Mouse (Mus musculus) regulatory T cell (primary cell): Measurements from ENCODE around the gene Armh2.

ENCODE experiments used
- in situ Hi-C: fragments of 300-600 bp; cut with MboI, MseI; formaldehyde crosslinking; loops from one replicate; pipeline ENCODE4 v1.15.1; 2025; ENCODE audit warnings: high pct_unique_total_duplicates

Armh2 gene

GRCm38 (mm10) chr13:24741028-24741427 lies at the start of gene Armh2:
Gene Armh2, plus strand, starts transcription at chr13:24741232.
- in situ Hi-C loops, result no loop called here

GRCm38 (mm10) chr13:24693312-24693711 lies 47.7 kb upstream of the Armh2 start:
- in situ Hi-C loops, result no loop called here

- in situ Hi-C loops, result no loop called here
Observed at GRCm38 (mm10) chr13:24698746-24699145, 42.3 kb upstream of the Armh2 start.

GRCm38 (mm10) chr13:24702128-24702527 lies 38.9 kb upstream of the Armh2 start:
- in situ Hi-C loops, result no loop called here

- in situ Hi-C loops, result loop anchor here (10.0 kb wide), 1 partner anchor 205 kb away; no protein-coding TSS in a partner anchor
Observed at GRCm38 (mm10) chr13:24709656-24710396, 31.2 kb upstream of the Armh2 start.

GRCm38 (mm10) chr13:24710968-24711367 lies 30.1 kb upstream of the Armh2 start:
- in situ Hi-C loops, result loop anchor here (10.0 kb wide), 1 partner anchor 204 kb away; no protein-coding TSS in a partner anchor

GRCm38 (mm10) chr13:24712581-24713130 lies 28.4 kb upstream of the Armh2 start:
- in situ Hi-C loops, result loop anchor here (10.0 kb wide), 1 partner anchor 202 kb away; no protein-coding TSS in a partner anchor

- in situ Hi-C loops, result loop anchor here (10.0 kb wide), 1 partner anchor 201 kb away; no protein-coding TSS in a partner anchor
Observed at GRCm38 (mm10) chr13:24713434-24714000, 27.5 kb upstream of the Armh2 start.

GRCm38 (mm10) chr13:24714360-24714885 lies 26.6 kb upstream of the Armh2 start:
- in situ Hi-C loops, result loop anchor here (10.0 kb wide), 1 partner anchor 200 kb away; no protein-coding TSS in a partner anchor

GRCm38 (mm10) chr13:24715601-24716000 lies 25.4 kb upstream of the Armh2 start:
- in situ Hi-C loops, result loop anchor here (10.0 kb wide), 1 partner anchor 199 kb away; no protein-coding TSS in a partner anchor

- in situ Hi-C loops, result loop anchor here (10.0 kb wide), 1 partner anchor 198 kb away; no protein-coding TSS in a partner anchor
Observed at GRCm38 (mm10) chr13:24716441-24716840, 24.6 kb upstream of the Armh2 start.

- in situ Hi-C loops, result loop anchor here (10.0 kb wide), 1 partner anchor 197 kb away; no protein-coding TSS in a partner anchor
Observed at GRCm38 (mm10) chr13:24717677-24718076, 23.4 kb upstream of the Armh2 start.

GRCm38 (mm10) chr13:24721502-24721901 lies 19.5 kb upstream of the Armh2 start:
- in situ Hi-C loops, result no loop called here

GRCm38 (mm10) chr13:24723699-24724394 lies 17.2 kb upstream of the Armh2 start:
- in situ Hi-C loops, result no loop called here

GRCm38 (mm10) chr13:24724395-24724759 lies 16.7 kb upstream of the Armh2 start:
- in situ Hi-C loops, result no loop called here

- in situ Hi-C loops, result no loop called here
Observed at GRCm38 (mm10) chr13:24729128-24729527, 11.9 kb upstream of the Armh2 start.

- in situ Hi-C loops, result no loop called here
Observed at GRCm38 (mm10) chr13:24734502-24734901, 6.5 kb upstream of the Armh2 start.

- in situ Hi-C loops, result no loop called here
Observed at GRCm38 (mm10) chr13:24735608-24736131, 5.4 kb upstream of the Armh2 start.

- in situ Hi-C loops, result no loop called here
Observed at GRCm38 (mm10) chr13:24747823-24748222, 6.8 kb downstream of the Armh2 start.

GRCm38 (mm10) chr13:24750807-24751206 lies 9.8 kb downstream of the Armh2 start:
- in situ Hi-C loops, result no loop called here

GRCm38 (mm10) chr13:24751396-24751795 lies 10.4 kb downstream of the Armh2 start:
- in situ Hi-C loops, result no loop called here
